Mouse (Mus musculus) embryonic facial prominence, embryonic 12.5 days (tissue): ENCODE measurements around the gene Abcf2. TPM values are rescaled to one million over a fixed set of nuclear protein-coding genes. Genes with fewer than 3 reads are reported as not detected.
A peak's percentile ranks its signal among the peaks of the same experiment; 100 is the strongest.

Experiments used
- ATAC-seq: fragments of 200-750 bp; cut with Nextera tagmentation; 2 replicates; pipeline ENCODE4 v1.8.0; 2017; ENCODE audit not compliant: insufficient number of reproducible peaks, insufficient read depth, low FRiP score, low TSS enrichment
- H3K27ac ChIP-seq: fragments of 300-500 bp; sonication (generic); 2 replicates; pipeline ENCODE4 v1.5.1; 2016; ENCODE audit warnings: mild to moderate bottlenecking
- H3K27me3 ChIP-seq: fragments of 300-500 bp; sonication (generic); 2 replicates; pipeline ENCODE4 v1.6.1; 2016; ENCODE audit warnings: mild to moderate bottlenecking, moderate library complexity
- H3K36me3 ChIP-seq: fragments of 300-500 bp; sonication (generic); 2 replicates; pipeline ENCODE4 v1.6.1; 2016; ENCODE audit warnings: mild to moderate bottlenecking
- H3K4me1 ChIP-seq: fragments of 300-500 bp; sonication (generic); 2 replicates; pipeline ENCODE4 v1.6.1; 2016
- H3K4me2 ChIP-seq: fragments of 300-500 bp; sonication (generic); replicated peaks from 2 replicates; pipeline ENCODE4 v1.6.1; 2016; ENCODE audit warnings: mild to moderate bottlenecking, moderate library complexity
- H3K4me3 ChIP-seq: fragments of 300-500 bp; sonication (generic); 2 replicates; pipeline ENCODE4 v1.5.1; 2016; ENCODE audit warnings: mild to moderate bottlenecking
- H3K9ac ChIP-seq: fragments of 300-500 bp; sonication (generic); 2 replicates; pipeline ENCODE4 v1.6.1; 2016; ENCODE audit warnings: mild to moderate bottlenecking, moderate library complexity
- H3K9me3 ChIP-seq: fragments of 300-500 bp; sonication (generic); 2 replicates; pipeline ENCODE4 v1.6.1; 2016; ENCODE audit warnings: mild to moderate bottlenecking, moderate library complexity
- WGBS: fragments of 180-500 bp; shearing (Covaris S2); methylation state at CpG from one replicate; pipeline ENCODE4 v1.1.7; 2016; 5-methylcytosine and 5-hydroxymethylcytosine counted together
- polyA plus RNA-seq: library from polyadenylated mRNA; unstranded; fragments of >200 nt; fragmentation: Nextera tagmentation; extraction: Ambion mirVana; gene quantifications from 2 replicates; pipeline ENCODE4 v1.2.1, GENCODE M21; 2016

Abcf2 gene
- polyA plus RNA-seq, 1 experiment from 2014 or later: 128 TPM

DNA sequence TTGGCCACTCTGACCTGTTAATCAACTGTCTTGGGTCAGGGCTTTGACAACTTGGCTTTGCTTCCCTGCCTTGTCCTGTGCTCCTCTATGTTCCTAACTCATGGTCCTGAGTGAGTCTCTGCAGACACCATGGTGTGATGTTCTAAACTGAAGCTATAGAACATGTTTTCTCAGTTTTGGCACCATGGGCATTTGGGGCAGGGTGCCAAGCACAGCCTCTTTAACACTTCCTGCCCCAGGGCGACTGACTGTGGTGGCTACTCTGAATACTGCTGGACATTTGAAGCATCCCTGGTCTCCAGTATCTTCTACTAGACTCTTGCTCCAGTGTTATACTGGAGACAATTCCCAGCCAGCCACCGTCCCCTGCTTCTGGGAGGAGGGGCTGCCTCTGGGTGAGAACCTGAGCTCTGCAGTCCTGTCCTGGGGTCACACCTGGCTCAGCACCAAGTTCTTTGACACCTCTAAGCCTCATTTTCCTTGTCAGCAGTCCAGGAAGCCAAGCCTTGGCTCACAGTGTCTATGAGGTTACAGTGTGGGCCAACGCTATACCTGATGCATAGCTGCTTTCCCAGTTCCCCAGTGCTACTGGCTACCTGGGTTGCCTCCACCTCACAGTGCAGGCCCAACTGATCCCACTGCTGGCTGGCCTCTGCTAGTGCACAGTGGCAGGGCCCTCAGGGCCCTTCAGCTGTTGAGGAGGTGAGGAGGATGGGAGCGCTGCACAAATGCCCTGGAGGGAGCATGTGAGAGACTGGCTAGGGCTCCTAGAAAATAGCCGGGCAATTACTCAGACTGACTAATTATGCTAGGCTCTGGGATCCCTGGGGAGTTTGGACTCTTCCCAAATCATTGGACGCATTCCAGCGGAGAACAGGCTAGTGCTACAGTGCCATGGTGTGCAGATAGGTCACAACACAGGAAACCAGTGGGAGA is 34.4 kb upstream of the Abcf2 start:
- Histone ChIP-seq H3K36me3 (no peaks in the 10 kb centered on the region), H3K9ac (no peak overlapping the region), H3K4me3 (no peak overlapping the region), H3K9me3 (no peaks in the 10 kb centered on the region), H3K4me1 (peaks cover 13% of the 10 kb centered on the region), H3K27ac (no peak overlapping the region), H3K27me3 (no peaks in the 10 kb centered on the region), H3K4me2 (no peak overlapping the region)
- no peak for ATAC-seq
- 47% methylated on average over 7 of the region's 7 CpGs for WGBS

DNA sequence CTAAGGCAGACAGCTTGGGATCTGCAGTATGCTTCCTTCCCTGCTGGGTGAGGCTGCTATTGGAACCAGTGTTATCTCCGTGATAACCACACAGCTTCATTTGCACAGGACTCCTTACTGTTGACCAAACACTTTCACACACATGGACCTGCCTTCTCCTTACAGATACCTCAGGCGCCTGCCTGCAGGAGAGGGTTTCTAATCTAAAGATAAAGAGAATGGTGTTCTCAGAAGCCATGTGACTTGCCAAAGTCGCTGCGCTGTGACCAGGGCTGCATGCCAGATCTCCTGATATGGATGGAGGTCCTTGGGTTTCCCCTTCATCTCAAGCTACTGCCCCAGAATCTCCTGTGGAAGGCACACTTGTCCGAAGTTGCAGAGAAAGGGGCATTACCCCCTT is 32.1 kb upstream of the Abcf2 start:
- H3K36me3 ChIP-seq: no peaks in the 10 kb centered on the region
- H3K4me2 ChIP-seq: no peak overlapping the region
- no peak overlapping the region for H3K27ac ChIP-seq
- WGBS: 58% methylated on average over 5 of the region's 5 CpGs
- no peaks in the 10 kb centered on the region for H3K9me3 ChIP-seq
- no peak overlapping the region for H3K9ac ChIP-seq
- no peak for ATAC-seq
- no peak overlapping the region for H3K4me3 ChIP-seq
- H3K27me3 ChIP-seq: no peaks in the 10 kb centered on the region
- H3K4me1 ChIP-seq: peaks cover 28% of the 10 kb centered on the region

DNA sequence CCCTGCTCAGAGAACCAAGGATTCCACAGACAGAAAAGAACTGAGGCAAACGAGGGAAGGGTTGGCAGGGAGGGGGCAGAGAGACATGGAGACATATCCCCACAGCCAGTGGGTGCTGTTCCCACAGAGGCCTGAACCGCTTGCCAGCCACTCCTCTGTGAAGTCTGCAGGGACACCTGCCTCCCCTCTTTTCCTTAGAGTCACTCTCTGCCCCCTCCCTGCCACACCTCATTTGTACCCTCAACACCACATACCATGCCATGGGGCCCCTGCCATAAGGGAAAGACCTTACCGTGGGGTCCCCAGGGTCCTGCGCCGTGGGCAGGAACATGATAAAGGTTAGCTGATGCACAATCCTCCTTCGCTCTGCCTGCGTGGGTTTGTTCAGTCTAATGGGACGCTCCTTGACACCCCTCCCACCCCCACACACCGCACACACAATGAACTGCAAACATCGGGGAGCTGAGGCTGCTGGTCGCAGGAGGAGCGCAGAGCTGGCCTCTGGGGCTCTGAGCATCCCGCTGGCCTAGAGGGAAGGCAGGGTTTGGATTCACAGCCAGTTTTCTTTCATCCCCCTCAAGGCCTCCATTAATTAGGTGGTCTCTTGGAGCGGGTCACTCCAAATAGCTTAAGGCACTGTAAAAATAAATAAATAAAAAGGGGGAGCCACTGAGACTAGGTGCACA is 28.9 kb upstream of the Abcf2 start:
- ATAC-seq: no peak
- Histone ChIP-seq H3K27ac (peak overlapping the region; percentile 100), H3K4me2 (peak overlapping the region; percentile 73), H3K9ac (peak overlapping the region; percentile 82), H3K9me3 (no peaks in the 10 kb centered on the region), H3K4me3 (peak overlapping the region; percentile 58; the same call in 1 of the 2 replicates), H3K36me3 (no peaks in the 10 kb centered on the region), H3K27me3 (no peaks in the 10 kb centered on the region), H3K4me1 (peaks cover 35% of the 10 kb centered on the region)
- WGBS: 24% methylated on average over 14 of the region's 14 CpGs

DNA sequence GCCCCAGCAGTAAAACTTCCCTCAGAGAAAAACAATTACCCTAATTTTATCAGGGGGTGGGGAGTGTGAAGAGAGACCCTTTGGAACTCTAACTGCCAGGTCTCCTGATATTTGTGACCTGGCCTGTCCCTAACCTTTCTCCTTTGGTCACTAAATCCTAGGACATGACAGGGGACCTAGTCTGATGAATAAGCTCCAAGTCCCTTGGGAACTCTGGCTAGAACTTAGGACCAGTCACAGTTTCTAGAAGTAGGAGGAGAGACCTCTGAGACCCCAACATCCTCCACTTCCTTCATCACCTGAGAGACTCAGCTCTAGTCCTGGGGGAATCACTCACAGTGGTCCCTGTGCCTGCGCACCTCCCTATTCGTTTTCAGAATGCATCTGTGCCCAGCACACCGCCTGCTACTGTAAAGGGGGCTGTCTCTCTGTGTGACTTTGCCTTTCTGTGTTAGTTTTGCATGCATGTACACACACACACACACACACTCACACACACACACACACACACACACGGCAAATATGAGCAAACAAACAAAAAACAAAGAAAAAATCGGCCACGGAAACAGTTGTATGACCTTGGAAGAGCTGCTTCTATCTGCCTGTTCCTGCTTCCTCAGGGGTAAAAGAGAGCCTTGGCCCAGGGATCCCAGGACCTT is 28.2 kb upstream of the Abcf2 start:
- Histone ChIP-seq H3K36me3 (no peaks in the 10 kb centered on the region), H3K4me1 (peaks cover 41% of the 10 kb centered on the region), H3K27me3 (no peaks in the 10 kb centered on the region), H3K27ac (peak overlapping the region; percentile 100), H3K4me3 (peak overlapping the region; percentile 58), H3K4me2 (peak overlapping the region; percentile 73), H3K9me3 (no peaks in the 10 kb centered on the region), H3K9ac (peak overlapping the region; percentile 82)
- ATAC-seq: no peak
- 5% methylated on average over 6 of the region's 6 CpGs for WGBS

DNA sequence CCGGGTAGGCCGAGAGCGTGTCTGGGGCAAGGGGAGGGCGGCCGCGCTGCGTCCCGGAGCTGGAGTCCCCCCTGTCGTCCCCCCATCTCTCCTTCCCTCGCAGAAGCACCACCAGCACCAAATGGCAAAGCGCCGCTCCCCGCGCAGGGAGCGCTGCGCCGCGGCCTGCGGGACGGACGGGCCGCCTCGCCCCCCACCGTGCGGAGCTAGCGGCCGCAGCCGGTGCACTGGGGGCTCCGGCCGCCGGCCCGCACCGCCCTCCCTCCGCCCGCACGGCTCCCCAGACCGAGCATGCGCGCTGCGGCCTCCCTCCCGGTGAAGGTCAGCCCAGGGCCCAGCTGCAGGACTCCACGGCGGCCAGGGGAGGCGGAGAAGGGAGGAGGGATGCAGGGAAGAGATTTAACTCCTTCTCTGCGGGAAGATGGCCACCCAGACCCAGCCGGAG is 27.4 kb upstream of the Abcf2 start:
- ATAC-seq: peak; percentile 54
- under 1% methylated on average over 45 of the region's 46 CpGs for WGBS

DNA sequence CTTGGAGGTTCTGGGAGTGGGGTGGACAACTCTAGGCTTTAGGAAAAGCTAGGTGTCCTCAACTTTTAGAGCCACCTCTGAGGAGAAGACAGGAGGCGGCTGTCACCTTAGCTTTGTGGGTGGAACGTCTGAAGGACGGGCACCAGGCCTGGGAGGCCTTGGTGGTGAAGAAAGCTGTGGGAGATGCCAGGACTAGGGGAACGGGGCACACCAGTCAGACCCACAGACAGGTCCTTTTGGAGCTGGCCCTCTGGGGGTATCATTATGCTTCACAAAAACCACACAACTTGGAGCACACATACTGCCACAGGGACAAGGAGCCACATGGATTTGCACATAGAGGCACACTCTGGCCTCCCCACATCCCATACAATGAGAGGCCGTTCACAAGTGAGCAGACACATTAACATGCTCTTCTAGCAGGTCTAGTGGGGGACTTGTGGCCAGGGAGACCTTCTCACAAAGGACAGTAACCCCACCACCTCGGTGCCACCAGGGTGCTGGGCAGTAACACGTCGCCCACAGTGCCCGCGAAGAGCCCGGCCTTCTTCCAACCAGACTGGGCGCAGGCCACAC is 26.9 kb upstream of the Abcf2 start:
- Histone ChIP-seq H3K4me3 (peak overlapping the region; percentile 58), H3K36me3 (no peaks in the 10 kb centered on the region), H3K9ac (peak overlapping the region; percentile 82), H3K9me3 (no peaks in the 10 kb centered on the region), H3K27ac (peak overlapping the region; percentile 100), H3K4me1 (peaks cover 50% of the 10 kb centered on the region), H3K27me3 (no peaks in the 10 kb centered on the region), H3K4me2 (peak overlapping the region; percentile 73)
- 19% methylated on average over 12 of the region's 12 CpGs for WGBS
- ATAC-seq: peak; percentile 1; the same call in 1 of the 2 replicates

More for the DNA sequence above, 27.4 kb upstream of the Abcf2 start:
- Histone ChIP-seq H3K9me3 (no peaks in the 10 kb centered on the region), H3K4me1 (peaks cover 45% of the 10 kb centered on the region), H3K4me2 (peak overlapping the region; percentile 73), H3K27me3 (no peaks in the 10 kb centered on the region), H3K27ac (peak overlapping the region; percentile 100), H3K4me3 (peak overlapping the region; percentile 58), H3K9ac (peak overlapping the region; percentile 82), H3K36me3 (no peaks in the 10 kb centered on the region)

DNA sequence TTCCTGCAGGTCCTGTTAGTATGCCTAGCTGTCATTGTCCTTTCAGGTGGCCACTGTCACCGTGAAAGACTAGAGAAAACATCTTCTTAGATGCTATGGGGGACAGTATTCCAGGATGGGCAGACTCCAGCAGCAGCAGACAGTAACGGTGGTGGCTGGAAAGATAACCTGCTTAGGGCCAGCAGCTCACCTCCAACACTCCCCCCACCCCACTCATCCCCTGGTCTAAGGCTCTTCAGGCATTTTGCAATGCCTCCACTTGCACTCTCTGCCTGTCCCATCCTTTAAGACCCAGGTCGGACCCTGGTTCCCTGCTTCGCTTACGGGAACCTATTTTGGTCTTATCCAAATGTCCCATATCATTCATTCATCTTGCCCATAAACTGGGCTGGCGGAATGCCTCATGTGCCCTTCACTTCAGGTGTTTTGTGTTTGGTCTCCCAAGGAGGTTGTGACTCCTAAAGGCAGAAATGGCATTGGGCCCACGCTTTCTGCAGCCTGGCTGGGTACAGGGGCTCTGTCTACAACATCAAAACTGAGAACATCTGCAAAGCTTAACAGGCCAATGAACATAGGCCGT is 26.3 kb upstream of the Abcf2 start:
- WGBS: 52% methylated on average over 8 of the region's 8 CpGs
- Histone ChIP-seq H3K36me3 (no peaks in the 10 kb centered on the region), H3K4me2 (peak overlapping the region; percentile 73), H3K9ac (no peak overlapping the region), H3K27me3 (no peaks in the 10 kb centered on the region), H3K4me3 (no peak overlapping the region), H3K4me1 (peaks cover 57% of the 10 kb centered on the region), H3K9me3 (no peaks in the 10 kb centered on the region), H3K27ac (peak overlapping the region; percentile 100)
- ATAC-seq: no peak

DNA sequence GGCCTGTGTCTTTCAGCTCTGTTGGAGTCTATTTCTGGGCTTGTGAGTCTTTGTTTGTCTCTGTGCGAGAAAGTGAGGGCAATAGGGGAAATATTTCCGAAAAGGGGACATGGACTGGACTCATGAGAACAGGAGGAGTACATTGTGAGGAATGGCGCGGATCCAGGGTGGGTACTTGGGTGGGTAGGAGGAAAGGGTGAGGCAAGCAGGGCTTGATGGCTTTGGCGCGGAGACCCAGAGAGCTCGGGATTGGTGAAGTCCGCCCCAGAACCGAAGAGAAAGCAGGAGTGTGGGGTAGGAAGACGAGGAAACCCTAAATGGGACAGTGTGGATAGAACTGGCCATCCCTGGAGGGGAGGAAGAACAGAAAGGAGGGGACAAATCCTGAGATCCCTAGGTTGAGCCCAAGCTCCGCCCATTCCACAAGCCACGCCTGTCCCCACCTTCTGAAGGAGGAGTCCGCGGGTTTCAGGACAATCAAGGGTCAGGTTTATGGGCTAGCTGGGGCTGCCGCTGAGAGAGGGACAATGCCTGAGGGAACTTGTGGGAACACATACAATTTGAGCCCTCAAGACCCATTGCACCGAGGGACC is 25.6 kb upstream of the Abcf2 start:
- H3K4me1 ChIP-seq: peaks cover 64% of the 10 kb centered on the region
- no peaks in the 10 kb centered on the region for H3K36me3 ChIP-seq
- under 1% methylated on average over 16 of the region's 16 CpGs for WGBS
- peak overlapping the region; percentile 100 for H3K27ac ChIP-seq
- no peaks in the 10 kb centered on the region for H3K27me3 ChIP-seq
- peak; percentile 25; the same call in 1 of the 2 replicates for ATAC-seq
- H3K4me2 ChIP-seq: peak overlapping the region; percentile 73
- H3K4me3 ChIP-seq: peak overlapping the region; percentile 70
- H3K9ac ChIP-seq: peak overlapping the region; percentile 90
- no peaks in the 10 kb centered on the region for H3K9me3 ChIP-seq

DNA sequence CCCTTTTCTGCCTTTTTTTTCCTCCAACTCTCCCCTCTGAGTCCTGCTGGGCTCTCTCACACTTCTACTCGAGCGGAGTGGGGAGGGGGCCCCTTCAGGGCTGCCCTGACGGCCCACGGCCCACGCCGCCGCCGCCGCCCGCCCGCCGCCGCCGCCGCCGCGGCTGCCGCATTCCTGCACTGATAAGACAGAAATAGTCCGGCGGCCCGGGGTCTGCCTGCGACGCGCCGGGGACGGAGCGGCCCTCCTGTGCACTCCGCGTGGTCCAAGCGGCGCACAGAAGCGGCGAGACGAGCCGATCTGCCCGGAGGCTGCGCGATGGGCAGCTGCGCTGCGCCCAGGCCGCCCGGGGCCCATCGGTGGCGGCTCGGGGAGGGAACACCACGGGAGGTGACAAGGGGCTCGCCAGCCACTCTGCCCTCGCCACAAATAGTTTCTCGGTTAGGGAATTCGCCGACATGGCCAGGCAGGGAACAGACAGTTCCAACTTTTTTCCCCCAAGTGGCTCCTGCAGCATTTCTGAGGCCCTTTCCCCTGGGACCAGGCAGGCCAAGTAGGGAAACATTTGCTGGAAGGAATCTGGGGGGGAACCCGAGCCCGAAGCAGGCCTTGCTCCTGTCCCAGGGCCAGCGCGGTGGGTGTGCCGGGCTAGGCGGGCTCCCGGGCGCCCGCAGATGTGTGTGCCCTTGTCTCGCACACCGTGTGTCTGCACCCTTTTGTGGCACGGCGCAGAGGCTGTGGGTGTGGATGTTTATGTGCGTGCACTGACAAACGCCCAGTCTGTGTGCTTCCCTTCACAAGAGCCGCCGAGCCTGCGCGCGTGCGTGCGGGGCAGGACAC is 24.9 kb upstream of the Abcf2 start:
- Histone ChIP-seq H3K36me3 (no peaks in the 10 kb centered on the region), H3K9me3 (no peaks in the 10 kb centered on the region), H3K4me3 (peak overlapping the region; percentile 70), H3K27me3 (no peaks in the 10 kb centered on the region), H3K27ac (peak overlapping the region; percentile 100), H3K4me1 (peaks cover 67% of the 10 kb centered on the region), H3K4me2 (peak overlapping the region; percentile 73), H3K9ac (peak overlapping the region; percentile 90)
- ATAC-seq: 0 out of 2 replicates have a peak, but pooled peaks have one; percentile 2
- under 1% methylated on average over 70 of the region's 73 CpGs for WGBS
